Mouse (Mus musculus): ENCODE data around the gene Spag16. TPM values are rescaled to one million over a fixed set of nuclear protein-coding genes. Genes with fewer than 3 reads are reported as not detected.
A peak's percentile ranks its signal among the peaks of the same experiment; 100 is the strongest.

Spag16 gene
- total RNA-seq, 2 experiments from 2014 or later, result not detected

- DNase-seq (ENCODE audit: low spot score in 2 of 2), result no peak
Observed at GRCm38 (mm10) chr1:70442209-70443080, 615.7 kb downstream of the Spag16 start.

GRCm38 (mm10) chr1:70479864-70480263 is 653.1 kb downstream of the Spag16 start:
- no peak for DNase-seq (ENCODE audit: low spot score in 2 of 2)

- no peak for DNase-seq (ENCODE audit: low spot score in 2 of 2)
Observed at GRCm38 (mm10) chr1:70518918-70519317, 692.1 kb downstream of the Spag16 start.

GRCm38 (mm10) chr1:70527134-70527533 is 700.4 kb downstream of the Spag16 start:
- no peak for DNase-seq (ENCODE audit: low spot score in 2 of 2)

- no peak for DNase-seq (ENCODE audit: low spot score in 2 of 2)
Observed at GRCm38 (mm10) chr1:70529771-70530170, 703.0 kb downstream of the Spag16 start.

GRCm38 (mm10) chr1:70551839-70552238 is 725.1 kb downstream of the Spag16 start:
- no peak for DNase-seq (ENCODE audit: low spot score in 2 of 2)

GRCm38 (mm10) chr1:70621805-70622204 is 795.0 kb downstream of the Spag16 start:
- no peak for DNase-seq (ENCODE audit: low spot score in 2 of 2)

GRCm38 (mm10) chr1:70624803-70625460 is 798.2 kb downstream of the Spag16 start:
- no peak for DNase-seq (ENCODE audit: low spot score in 2 of 2)

- DNase-seq (ENCODE audit: low spot score in 2 of 2), result no peak
Observed at GRCm38 (mm10) chr1:70652719-70653118, 825.9 kb downstream of the Spag16 start.

- DNase-seq (ENCODE audit: low spot score in 2 of 2), result no peak
Observed at GRCm38 (mm10) chr1:70692529-70692928, 865.8 kb downstream of the Spag16 start.

- no peak for DNase-seq (ENCODE audit: low spot score in 2 of 2)
Observed at GRCm38 (mm10) chr1:70700270-70700669, 873.5 kb downstream of the Spag16 start.

- no peak for DNase-seq (ENCODE audit: low spot score in 2 of 2)
Observed at GRCm38 (mm10) chr1:70703934-70704333, 877.2 kb downstream of the Spag16 start.

- no peak for DNase-seq (ENCODE audit: low spot score in 2 of 2)
Observed at GRCm38 (mm10) chr1:70705821-70706220, 879.1 kb downstream of the Spag16 start.

- DNase-seq (ENCODE audit: low spot score in 2 of 2), result no peak
Observed at GRCm38 (mm10) chr1:70725045-70725444, 898.3 kb downstream of the Spag16 start.

GRCm38 (mm10) chr1:70725655-70726066 is 898.9 kb downstream of the Spag16 start, which contains the start of gene Vwc2l:
TSS of gene Vwc2l (plus strand) at chr1:70725715.
- peak; percentile 55 to 79 for DNase-seq (ENCODE audit: low spot score in 2 of 2)

Other genes with a start within 250 kb of the Spag16 start
- gene Ikzf2, start 139.7 kb upstream of the Spag16 start, total RNA-seq (2021), result 1 to 10 TPM; 5.4 to 8.1 TPM